Mouse (Mus musculus) 416B (cell line): ENCODE measurements around the gene Rtkn2.
"Not testable (repeated sequence)": the region's sequence is repeated elsewhere in the genome, so short reads cannot be mapped to it uniquely, and the experiment has no call there.

Source experiments
- DNase-seq: peaks from one replicate; pipeline ENCODE4 v3.0.0; 2011; ENCODE audit warnings: low read depth

The Rtkn2 gene

DNA sequence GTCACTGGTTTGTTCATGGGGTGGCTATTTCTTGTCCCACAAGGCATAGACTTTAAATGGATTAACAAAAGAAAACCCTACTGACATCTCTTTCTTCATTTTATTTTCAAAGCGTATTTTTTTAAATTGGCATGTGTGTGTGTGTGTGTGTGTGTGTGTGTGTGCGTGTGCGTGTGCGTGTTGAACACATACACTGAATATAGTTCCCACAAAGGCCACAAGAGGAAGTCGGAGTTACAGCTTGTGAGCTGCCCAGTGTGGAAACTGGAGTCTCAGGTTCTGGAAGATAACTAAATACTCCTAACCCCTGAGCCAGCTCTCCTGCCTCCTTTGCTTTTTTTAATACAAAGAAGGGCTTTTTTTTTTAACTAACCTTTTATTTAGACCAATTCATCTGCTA, 95.8 kb downstream of the Rtkn2 start:
- peak; percentile 35 for DNase-seq

DNA sequence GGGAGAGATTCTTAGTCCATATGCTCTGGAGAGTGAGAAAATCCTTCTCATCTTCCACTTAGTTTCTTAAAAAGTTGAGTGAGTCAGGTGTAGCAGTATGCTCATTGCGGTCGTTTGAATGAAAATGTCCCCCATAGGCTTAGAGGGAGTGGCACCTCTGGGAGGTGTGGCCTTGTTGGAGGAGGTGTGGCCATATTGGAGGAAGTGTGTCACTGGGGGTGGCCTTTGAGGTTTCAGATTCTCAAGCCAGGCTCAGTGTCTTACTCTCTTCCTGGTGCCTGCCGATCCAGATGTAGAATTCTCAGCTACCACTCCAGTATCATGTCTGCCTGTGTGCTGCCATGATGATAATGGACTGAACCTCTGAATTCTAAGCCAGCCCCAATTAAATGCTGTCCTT, 99.3 kb downstream of the Rtkn2 start:
- no peak for DNase-seq

DNA sequence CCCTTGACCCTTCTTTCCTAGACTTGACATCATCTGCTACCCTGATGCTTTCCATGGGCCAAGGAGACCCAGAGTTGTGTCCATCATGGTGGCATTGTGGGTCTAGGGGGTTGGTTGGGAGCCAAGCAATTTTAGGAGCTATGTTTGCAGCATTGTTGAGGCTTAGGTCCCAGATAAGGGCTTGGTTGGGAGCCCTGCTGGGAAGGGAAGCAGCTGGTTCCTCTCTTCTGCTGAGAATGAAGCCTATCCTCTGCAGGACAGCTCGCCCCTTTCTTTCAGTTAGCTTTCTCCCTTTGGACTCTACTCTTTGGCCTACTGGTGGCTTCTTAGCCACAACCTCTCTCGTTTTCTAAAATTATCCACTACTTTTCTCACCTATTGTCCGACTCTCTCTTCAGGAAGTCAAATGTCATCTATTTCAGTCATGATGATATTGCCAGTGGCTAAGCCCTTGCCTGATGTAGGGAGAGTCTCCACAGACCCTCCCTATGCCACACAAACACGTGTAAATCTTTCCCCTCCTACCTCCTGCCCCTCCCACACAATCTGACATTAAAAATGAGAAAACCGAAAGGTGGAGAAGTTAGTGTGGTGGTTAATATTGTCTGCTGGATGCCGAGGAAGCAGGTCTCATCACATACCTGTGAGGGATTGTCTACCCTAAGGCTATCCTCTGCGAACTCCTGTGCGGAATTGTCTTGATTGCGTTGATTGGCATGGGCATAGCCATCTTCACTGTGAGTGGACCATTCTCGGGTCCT, 100.7 kb downstream of the Rtkn2 start:
- DNase-seq = no peak

DNA sequence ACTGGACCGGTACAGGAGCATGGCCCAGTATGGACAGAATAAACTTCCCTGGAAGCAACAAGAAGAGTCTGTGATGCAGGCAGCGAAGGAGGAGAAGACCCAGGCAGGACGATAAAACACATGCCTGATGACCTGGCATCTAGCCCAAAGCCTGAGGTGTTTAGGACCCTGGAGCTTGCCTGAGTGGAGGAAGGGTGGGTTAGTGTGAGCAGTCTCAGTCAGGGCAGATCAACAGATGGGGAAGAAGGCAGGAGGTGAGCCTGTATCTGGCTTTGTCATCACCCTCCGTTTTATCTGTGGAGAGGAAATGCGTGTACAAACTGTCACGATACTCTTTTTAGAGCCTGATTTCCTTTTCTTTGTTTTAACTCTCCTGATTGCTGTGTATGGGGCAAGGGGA, 102.3 kb downstream of the Rtkn2 start:
- DNase-seq = peak; percentile 23

DNA sequence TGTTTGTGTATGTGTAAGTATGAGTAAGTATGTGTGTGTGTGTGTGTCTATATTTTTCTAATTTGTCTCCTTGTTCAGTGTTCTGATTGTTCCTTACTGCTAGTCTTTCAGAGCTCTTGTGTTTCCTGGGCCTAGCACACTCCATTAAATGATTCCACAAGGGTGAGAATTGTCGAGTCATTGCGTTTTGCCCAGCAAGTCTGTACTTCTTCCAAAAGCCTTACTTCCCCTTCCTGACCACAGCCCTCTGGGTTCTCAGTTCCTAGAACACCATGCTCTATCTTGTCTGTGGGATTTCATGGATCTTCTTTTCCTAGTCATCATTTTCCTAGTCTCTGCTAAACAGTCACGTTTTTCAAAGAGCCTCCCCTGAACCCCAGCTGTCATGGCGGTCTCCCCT, 106.2 kb downstream of the Rtkn2 start:
- peak; percentile 62 for DNase-seq

DNA sequence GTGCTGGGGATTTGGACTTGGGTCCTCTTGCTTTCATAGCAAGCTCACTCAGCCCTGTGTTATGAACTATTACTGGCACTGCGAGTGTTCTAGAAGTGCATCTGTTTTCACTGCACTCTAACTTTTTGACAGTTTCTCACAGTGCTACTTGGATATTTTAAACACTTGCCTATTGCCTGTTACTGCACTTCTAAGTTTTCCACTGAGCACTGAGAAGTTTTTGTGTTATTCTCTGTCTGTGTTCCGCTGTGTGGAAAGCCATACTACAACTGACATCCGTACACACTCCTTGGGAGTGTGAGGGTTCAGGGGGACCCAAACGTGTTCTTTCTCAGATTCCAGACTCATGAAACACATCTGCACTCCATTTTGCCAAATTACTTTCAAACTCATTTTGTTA, 107.6 kb downstream of the Rtkn2 start:
- no peak for DNase-seq

DNA sequence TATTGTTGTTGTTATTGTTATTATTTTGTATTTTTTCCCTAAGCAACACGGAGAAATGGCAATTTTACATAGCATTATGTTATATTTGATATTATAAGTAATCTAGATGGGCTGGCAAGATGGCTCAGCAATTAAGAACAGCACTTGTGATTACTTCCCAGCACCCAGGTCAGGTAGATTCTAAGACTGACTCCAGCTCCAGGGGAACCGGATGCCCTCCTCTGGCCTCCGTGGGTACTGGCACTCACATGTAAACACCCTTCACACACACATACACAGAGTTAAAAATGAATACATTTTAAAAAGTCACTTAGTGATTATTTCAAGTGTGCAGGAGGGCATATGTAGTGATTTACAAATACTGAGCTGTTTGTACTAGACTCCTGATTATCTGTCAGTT, 108.4 kb downstream of the Rtkn2 start:
- no peak for DNase-seq

DNA sequence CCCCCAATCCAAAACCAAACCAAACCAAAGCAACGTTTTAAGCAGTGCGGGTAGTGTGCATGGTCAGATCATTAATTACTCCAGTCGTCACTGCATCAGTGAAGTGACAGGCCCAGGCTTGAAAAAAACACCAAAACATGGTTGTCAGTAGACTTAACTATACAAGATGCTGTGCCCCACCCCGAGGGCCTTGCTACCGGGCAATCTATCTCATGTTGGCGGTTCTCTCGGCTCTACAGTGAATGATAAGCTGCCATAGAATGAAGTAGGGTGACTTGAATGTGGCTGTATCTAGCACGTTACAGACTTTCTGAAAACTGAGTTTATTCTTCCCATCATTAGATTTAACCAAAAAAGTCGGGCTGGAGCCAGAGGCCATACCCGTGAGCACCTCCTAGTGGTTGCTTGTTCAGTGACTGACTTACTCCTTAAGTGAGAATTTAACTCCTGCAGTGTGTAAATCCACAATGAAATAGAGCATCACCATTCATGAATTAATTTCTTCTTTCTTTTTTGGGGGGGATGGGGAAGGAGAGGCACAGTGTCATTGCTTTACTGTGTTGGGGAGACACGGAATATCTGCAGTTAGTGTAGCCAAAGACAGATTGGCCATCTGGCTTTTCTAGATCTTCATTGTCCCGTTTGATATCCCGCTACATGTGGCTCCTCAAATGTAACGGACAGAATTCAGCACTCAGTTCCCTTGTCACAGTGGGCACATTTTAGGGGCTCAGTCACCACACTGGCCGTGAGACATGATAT, 110.2 kb downstream of the Rtkn2 start:
- peak; percentile 69 for DNase-seq

DNA sequence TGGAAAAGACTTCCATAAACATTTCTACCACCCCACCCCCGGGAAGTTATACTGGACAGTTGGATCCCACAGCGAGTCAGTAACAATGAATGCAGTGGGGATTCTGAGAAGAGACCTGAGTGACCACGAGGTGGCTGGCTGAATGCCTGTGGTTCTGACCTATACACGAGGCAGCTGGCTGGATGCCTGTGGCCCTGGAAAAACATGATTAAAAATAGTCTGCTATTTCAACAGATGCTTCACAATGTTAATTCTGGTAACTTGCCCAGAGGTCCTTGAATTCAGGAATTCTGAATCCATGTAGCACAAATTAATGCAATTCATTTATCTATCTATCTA, 110.8 kb downstream of the Rtkn2 start:
- peak; percentile 72 for DNase-seq

DNA sequence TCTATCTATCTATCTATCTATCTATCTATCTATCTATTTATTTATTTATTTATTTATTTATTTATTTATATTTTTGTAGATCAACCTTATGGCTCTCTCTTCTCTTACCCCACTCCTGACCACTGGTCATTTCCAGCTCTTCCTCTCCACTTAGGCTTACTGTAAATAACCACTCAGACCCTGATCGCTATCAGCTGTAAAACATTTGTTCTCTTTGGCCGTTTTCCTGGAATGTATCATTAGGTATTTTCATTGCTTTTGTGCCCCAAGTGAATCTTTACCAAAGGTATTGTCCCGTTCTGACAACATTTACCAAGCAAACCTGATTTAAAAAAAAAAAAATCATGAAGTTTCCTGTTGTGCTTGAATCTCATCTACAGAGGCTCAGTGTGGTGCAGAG, 111.2 kb downstream of the Rtkn2 start:
- peak; percentile 59 for DNase-seq

DNA sequence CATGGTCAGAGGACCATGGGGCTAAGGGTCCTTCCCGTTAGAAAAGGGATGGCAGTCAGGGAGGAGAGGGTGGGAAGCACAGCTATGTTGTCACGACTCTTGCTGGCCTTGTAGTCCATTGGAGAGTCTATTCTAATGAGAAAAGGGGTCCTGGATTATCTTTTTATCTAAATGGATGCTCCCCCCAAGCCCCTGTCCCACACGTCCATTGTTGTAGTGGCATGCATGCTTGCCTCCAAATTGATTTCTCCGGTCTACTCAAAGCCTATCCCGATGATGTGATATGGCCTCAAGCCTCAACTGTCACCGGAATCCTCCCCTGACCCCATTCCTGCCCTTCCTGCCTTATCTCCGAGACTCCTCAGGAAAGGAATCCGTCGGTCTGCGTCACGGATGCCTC, 111.6 kb downstream of the Rtkn2 start:
- DNase-seq = no peak

DNA sequence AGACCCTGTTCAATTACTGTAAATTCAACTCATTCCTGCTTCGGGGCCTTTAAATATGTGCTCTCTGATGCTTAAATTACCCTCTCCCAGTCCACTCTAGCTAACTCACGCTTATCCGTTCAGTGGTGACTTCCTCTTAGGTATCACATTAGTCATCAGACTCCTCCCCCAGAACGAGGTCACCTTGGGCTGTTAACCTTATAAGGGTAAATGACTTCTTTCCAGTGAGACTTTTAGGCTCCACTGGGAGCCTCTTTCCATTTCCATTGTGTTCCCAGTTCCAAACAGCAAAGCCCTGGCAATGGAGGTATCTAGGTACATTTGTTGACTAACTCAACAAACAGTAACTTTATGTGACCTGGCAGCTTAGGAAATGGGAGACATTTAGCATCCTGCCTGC, 112.5 kb downstream of the Rtkn2 start:
- peak; percentile 60 for DNase-seq

DNA sequence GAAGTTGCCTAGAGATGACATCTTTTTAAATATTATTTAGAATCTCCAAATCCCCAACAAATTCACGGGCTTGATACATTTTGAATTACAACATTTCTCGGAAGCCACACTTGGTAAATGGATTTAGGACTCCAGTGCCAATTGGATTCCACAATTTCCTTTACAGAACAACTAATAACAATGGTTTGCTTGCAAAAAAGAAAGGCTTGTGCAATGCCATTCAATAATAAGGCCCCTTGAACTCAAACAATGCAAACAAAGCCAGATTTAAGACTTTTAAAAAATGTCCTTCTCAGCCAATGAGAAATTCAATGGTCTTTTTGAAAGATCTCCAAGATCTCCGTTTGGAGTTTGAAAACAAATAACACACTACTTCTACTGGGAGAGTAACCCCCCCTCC, 114.1 kb downstream of the Rtkn2 start:
- DNase-seq = no peak

DNA sequence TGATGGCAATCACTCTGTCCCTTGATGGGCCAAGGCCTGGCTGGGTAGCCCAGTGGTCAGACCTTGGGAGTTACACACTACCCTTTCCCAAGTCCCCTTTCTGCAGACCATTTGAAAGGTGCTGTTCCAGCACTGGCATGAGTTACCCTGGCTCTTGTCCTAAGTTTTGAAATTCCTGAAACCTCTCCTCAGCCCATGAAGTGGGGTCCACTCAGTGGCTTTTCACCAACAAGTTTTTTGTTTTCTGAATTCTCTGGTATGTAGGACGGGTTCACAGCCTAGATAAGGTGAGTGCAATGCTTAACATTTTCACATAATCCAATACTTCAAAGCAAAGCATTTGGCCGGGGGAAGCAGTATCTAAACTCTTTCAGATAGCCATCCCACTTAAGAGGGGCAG, 115.8 kb downstream of the Rtkn2 start:
- no peak for DNase-seq

DNA sequence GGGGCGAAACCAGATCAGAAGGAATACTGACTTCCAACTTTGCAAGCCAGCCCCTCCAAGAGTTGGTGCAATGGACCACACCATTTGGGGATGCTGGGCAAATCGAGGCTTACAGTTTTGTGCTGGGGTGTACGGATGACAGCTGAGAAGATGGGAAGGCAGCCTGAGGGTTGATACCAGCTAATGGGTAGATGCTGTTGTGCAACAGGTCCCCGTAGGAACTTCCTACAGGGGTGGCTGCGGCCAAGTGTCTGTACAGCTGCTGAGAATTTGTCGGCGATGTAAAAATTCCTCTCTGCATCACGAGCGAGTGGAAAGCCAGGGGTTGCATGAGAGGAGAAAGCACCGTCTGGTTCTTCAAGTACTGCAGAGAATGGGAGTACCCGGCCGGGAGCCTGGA, 117.0 kb downstream of the Rtkn2 start:
- DNase-seq = no peak

DNA sequence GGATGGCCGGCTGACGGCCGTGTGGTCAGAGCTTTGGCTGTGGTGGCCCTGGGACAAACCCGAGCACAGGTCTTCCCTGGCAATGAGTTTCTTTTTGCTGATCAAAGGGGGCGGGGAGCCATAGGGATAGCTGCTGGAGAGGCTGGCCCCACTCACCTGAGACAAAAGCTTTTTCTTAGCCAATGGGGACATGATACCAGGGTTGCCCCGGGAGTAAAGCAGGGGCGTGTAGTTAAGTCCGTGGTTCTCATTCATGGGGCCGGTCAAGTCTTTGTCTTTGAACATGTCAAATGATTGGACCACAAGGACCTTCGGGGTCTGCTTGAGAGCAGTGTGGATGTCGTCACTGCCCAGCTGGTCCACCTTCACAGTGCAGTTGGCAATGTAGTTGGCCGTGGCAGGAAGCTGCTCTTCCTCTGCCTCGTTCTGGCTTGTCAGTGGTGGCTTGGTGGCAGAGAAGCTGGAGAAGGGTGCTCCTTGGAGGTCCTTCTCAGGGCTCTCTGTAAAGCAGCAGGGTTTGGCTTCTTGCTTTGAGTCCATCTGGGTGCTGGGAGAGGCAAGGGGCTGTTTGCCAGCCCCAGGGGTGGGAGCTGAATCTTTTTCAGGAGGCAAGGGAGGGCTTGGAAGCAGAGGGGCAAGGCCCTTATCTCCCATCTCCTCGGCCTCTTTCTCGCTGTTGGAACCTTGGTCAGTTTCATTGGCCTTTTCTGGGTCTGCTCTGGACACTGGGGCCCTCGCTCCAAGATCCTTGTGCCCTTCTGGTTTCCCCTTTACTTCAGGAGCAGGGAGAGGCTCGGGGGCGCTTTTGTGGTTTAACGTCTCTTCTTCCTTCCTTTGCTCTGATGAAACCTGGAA, 118.7 kb downstream of the Rtkn2 start:
- peak; percentile 17 for DNase-seq

DNA sequence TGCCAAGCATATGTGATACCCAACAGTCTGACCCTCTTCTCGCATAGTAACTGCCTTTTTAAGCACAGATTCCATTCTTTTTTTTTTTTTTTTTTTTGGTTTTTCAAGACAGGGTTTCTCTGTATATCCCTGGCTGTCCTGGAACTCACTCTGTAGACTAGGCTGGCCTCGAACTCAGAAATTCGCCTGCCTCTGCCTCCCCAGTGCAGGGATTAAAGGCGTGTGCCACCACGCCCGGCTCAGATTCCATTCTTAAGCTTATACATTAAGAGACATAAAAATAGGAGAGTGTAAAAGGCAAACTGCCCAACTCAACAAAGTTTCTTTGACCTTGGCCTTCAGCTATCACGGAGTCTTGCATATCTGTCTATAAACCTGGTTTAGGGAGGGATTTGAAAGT, 120.4 kb downstream of the Rtkn2 start:
- DNase-seq = not testable (repeated sequence)

DNA sequence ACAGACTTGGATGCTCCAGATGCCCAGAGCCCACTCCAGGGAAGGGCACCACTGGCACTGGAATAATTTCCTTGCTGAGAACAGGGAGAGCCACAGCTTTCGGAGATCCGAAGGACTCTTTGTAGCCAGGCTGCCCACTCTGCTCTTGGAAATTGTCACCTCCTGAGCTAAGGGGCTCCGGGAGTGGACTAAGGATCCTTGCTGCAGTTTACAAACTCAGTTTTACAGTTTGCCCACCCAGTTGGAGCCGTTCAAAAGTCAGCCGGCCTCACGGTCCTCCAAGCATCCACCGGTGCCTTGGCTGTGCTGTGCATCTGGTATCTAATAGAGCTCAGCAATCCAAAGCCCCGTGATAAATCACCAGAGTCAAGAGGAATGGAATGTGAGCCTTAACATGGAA, 121.1 kb downstream of the Rtkn2 start:
- no peak for DNase-seq

DNA sequence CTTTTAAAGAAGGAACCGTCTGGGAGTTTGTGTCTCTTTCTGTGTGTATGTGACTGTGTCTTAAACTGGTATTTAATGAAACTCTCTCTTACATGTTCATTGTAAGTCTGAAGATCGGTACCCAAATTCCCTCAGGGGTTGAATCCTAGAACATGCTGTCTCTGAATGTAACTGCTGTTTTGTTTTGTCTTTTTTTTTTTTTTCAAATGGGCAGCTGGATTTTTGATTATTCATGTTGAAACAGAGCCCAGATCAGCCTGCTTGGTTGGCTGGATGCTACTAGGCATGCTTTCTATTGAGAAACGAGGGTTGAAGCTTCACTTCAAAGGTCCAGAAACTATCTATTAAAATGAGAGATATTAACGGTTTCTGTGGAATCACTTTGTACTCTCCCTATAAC, 121.9 kb downstream of the Rtkn2 start:
- no peak for DNase-seq

DNA sequence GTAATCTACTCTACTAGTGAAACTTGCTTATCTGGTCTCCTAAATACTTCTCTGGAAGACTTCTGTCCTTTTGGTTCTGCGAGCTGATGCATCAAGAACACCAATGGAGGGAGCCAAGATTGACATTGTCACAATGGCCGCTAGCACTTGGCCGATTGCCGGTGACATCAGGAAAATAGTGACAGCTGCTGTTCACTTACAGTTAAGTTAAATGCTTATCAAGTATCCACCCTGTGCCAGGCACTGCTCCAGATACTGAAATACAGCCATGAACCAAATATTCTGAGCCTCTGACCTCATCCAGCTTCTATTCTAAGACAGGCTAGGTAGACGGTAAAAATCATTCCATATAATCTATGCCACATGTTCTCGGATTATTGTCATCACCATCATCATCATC, 123.2 kb downstream of the Rtkn2 start:
- no peak for DNase-seq

DNA sequence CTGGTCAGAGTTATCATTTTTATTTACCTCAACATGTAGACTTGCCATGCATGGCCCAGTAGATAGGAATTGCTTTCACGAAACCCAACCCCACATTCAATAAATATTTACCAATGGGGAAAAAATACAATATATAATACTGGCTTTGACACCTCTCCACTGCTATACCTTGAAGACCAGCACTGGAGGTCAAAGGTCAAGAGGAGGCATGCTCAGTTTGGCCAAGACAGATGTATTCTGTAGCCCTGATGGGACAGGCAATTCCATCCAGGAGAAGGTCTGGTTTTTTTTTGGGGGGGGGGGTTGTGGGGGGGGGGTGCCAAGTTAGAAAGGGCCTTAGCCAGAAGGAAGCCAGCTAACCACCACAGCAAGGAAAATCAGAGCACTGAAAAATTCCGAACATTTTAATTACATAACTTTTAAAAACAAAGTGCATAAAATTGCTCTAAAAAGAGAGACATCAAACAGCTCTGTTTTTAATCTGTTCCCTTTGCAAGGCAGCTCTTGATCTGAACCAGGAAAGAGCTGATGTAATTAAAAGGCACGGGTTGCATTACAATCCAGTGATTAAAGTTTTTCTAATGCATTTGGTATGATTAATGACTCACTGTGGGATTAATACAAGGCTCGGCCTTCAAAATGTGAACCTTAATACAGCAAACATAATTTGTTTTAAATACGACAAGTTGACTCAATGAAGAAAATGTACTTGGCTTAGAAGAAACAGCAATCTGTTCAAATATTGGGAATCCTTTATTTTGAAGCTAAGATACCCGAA, 123.9 kb downstream of the Rtkn2 start:
- no peak for DNase-seq

DNA sequence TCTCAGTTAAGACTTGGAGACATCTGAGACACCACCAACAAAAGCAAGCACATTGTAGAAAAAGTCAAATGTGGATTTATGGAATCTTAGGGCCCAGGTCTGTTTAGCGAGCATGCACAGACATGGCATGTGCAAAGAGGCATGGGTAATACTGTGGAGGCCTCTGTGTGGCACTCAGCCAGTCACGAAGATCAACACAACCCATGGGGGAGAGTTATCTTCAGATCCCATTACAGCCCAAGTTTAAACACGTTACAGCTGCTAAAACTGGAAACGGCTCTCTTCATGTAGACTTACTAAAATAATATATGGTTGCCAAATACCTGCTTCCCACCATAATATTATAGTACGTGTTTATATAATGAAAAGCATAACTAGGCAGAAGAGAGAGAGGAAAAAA, 124.6 kb downstream of the Rtkn2 start:
- DNase-seq = no peak
